Mouse (Mus musculus) granulocyte monocyte progenitor cell, adult 5-6 weeks (primary cell): ENCODE data around the gene Oit3. TPM values are rescaled to one million over a fixed set of nuclear protein-coding genes. Genes with fewer than 3 reads are reported as not detected.

Source experiments
- total RNA-seq, 2 experiments: library from RNA; stranded (forward) in 1 of 2; stranded (reverse) in 1 of 2; fragments of 200-712, 200-1000 nt in 1 of 2; fragments of >200 nt in 1 of 2; fragmentation: Nextera tagmentation in 1 of 2; gene quantifications; 2 replicates each; pipeline ENCODE4 v1.2.3; 2014 to 2017

Gene Oit3
- total RNA-seq, 2 experiments from 2014 or later = 1.8 TPM; not detected in 1

Other genes starting within 250 kb of the Oit3 start
- 8.8 and 11.6 TPM in 2 replicates for gene Sept10, start 219.9 kb downstream of the Oit3 start, total RNA-seq (2014; fragmentation: Nextera tagmentation)
- 7.7 and 17.8 TPM in 2 replicates for gene Sept10, start 219.9 kb downstream of the Oit3 start, total RNA-seq (2017)
- gene Sowahc, start 219.8 kb downstream of the Oit3 start, total RNA-seq (2014; fragmentation: Nextera tagmentation) = 6.9 and 8.1 TPM in 2 replicates
- gene Sowahc, start 219.8 kb downstream of the Oit3 start, total RNA-seq (2017) = 17.2 and 19.6 TPM in 2 replicates
- 18.4 and 23.4 TPM in 2 replicates for gene P4ha1, start 118.5 kb downstream of the Oit3 start, total RNA-seq (2014; fragmentation: Nextera tagmentation)
- 40.1 and 46.9 TPM in 2 replicates for gene P4ha1, start 118.5 kb downstream of the Oit3 start, total RNA-seq (2017)
- gene Gm10273, start 46.1 kb downstream of the Oit3 start, total RNA-seq (2014; fragmentation: Nextera tagmentation) = 26.0 and 66.7 TPM in 2 replicates
- 104 TPM in 2 replicates for gene Gm10273, start 46.1 kb downstream of the Oit3 start, total RNA-seq (2017)
- gene Pla2g12b, start 38.1 kb downstream of the Oit3 start, total RNA-seq (2014; fragmentation: Nextera tagmentation) = not detected in 2 replicates
- gene Pla2g12b, start 38.1 kb downstream of the Oit3 start, total RNA-seq (2017) = not detected in 2 replicates
- gene Gm10322, start 174.3 kb upstream of the Oit3 start, total RNA-seq (2014; fragmentation: Nextera tagmentation) = not detected in 2 replicates
- gene Gm10322, start 174.3 kb upstream of the Oit3 start, total RNA-seq (2017) = not detected in 2 replicates
- gene Mcu, start 174.9 kb upstream of the Oit3 start, total RNA-seq (2014; fragmentation: Nextera tagmentation) = 29.6 and 40.0 TPM in 2 replicates
- gene Mcu, start 174.9 kb upstream of the Oit3 start, total RNA-seq (2017) = 43.1 and 46.4 TPM in 2 replicates